Comparison of ENCODE assay signal across 8 mouse cellular contexts in genomic region chr14:122912137-122912536, GRCm38 (mm10). TPM values are rescaled to one million over a fixed set of nuclear protein-coding genes. Genes with fewer than 3 reads are reported as not detected.
DNase-seq lines count a peak whose midpoint lies in the region; ATAC-seq and TF ChIP-seq lines count a peak whose summit lies in the region.

No protein-coding gene starts in this region.

- 0 out of 2 replicates have a peak, but pooled peaks cover 5% of the 10 kb centered on the region for H3K4me1 ChIP-seq in heart, embryonic 10.5 days
- H3K4me1 ChIP-seq in forebrain, embryonic 11.5 days (replicated peaks; ENCODE audit: control insufficient read depth, insufficient read depth, low read length), result peaks cover 4% of the 10 kb centered on the region; the same call in 1 of the 2 replicates
- H3K4me1 ChIP-seq in liver, embryonic 13.5 days (replicated peaks), result peaks cover 14% of the 10 kb centered on the region; the same call in 1 of the 2 replicates
- no peaks in the 10 kb centered on the region; the same call in 1 of the 2 replicates for H3K4me1 ChIP-seq in thymus, adult 2 months (replicated peaks; ENCODE audit: control insufficient read depth, insufficient read depth, low read length)

- no peak for DNase-seq in heart, embryonic 10.5 days (ENCODE audit: low spot score)
- DNase-seq in heart, postnatal 4 days, result no peak
- peak; percentile 58 for DNase-seq in A20 (ENCODE audit: low read depth, low spot score)
- no peak for DNase-seq in forebrain, embryonic 11.5 days (ENCODE audit: low spot score)
- no peak for DNase-seq in liver, embryonic 13.5 days
- DNase-seq in thymus, adult 2 months, result no peak
- DNase-seq in layer of hippocampus, postnatal 36 days, result no peak
- DNase-seq in embryo, embryonic 10 days (ENCODE audit: low spot score), result no peak

- no peaks in the 10 kb centered on the region for H3K27me3 ChIP-seq in heart, embryonic 10.5 days (ENCODE audit: insufficient read depth, poor library complexity, severe bottlenecking)
- H3K27me3 ChIP-seq in forebrain, embryonic 11.5 days (ENCODE audit: control insufficient read depth, insufficient read depth, low read length), result no peaks in the 10 kb centered on the region
- no peaks in the 10 kb centered on the region for H3K27me3 ChIP-seq in liver, embryonic 13.5 days
- no peaks in the 10 kb centered on the region for H3K27me3 ChIP-seq in thymus, adult 2 months (ENCODE audit: control insufficient read depth, insufficient read depth, low read length)

- H3K4me3 ChIP-seq in heart, embryonic 10.5 days, result peak overlapping the region; percentile 84
- peak overlapping the region; percentile 64; the same call in 1 of the 2 replicates for H3K4me3 ChIP-seq in forebrain, embryonic 11.5 days (ENCODE audit: low read depth, low read length)
- peak overlapping the region; percentile 75 for H3K4me3 ChIP-seq in liver, embryonic 13.5 days (replicated peaks)
- no peak overlapping the region for H3K4me3 ChIP-seq in thymus, adult 2 months (ENCODE audit: control insufficient read depth, insufficient read depth, low read length)

- H3K9me3 ChIP-seq in heart, embryonic 10.5 days, result 0 out of 2 replicates have a peak, but pooled peaks cover under 1% of the 10 kb centered on the region
- H3K9me3 ChIP-seq in forebrain, embryonic 11.5 days (ENCODE audit: control insufficient read depth, low read length), result no peaks in the 10 kb centered on the region
- no peaks in the 10 kb centered on the region for H3K9me3 ChIP-seq in liver, embryonic 13.5 days (replicated peaks)

- H3K4me2 ChIP-seq in forebrain, embryonic 11.5 days (ENCODE audit: low read depth, low read length, severe bottlenecking), result peak overlapping the region; percentile 93
- H3K4me2 ChIP-seq in liver, embryonic 13.5 days, result peak overlapping the region; percentile 83

- TF ChIP-seq CTCF in thymus, adult 2 months (IDR thresholded peaks at IDR 0.05; ENCODE audit: borderline replicate concordance, control insufficient read depth, extremely low read depth, insufficient read depth, low read length, poor library complexity), result no peak

- no peak overlapping the region for H3K9ac ChIP-seq in forebrain, embryonic 11.5 days (ENCODE audit: low read length)
- peak overlapping the region; percentile 79 for H3K9ac ChIP-seq in liver, embryonic 13.5 days

- ATAC-seq in forebrain, embryonic 11.5 days (replicated peaks; ENCODE audit: low FRiP score), result no peak
- no peak for ATAC-seq in liver, embryonic 13.5 days (ENCODE audit: low read depth)

- no peak for TF ChIP-seq POLR2A in thymus, adult 2 months (IDR thresholded peaks at IDR 0.05; ENCODE audit: control insufficient read depth, extremely low read depth, insufficient read depth, low read length, poor library complexity)

- H3K27ac ChIP-seq in heart, embryonic 10.5 days, result peak overlapping the region; percentile 92
- no peak overlapping the region for H3K27ac ChIP-seq in forebrain, embryonic 11.5 days (ENCODE audit: low read depth, low read length)
- no peak overlapping the region for H3K27ac ChIP-seq in liver, embryonic 13.5 days
- H3K27ac ChIP-seq in thymus, adult 2 months (ENCODE audit: control insufficient read depth, insufficient read depth, low read length), result no peak overlapping the region

- H3K36me3 ChIP-seq in heart, embryonic 10.5 days, result 0 out of 2 replicates have a peak, but pooled peaks cover 10% of the 10 kb centered on the region
- H3K36me3 ChIP-seq in forebrain, embryonic 11.5 days (ENCODE audit: control insufficient read depth, insufficient read depth, low read length), result no peaks in the 10 kb centered on the region
- no peaks in the 10 kb centered on the region for H3K36me3 ChIP-seq in liver, embryonic 13.5 days
- no peaks in the 10 kb centered on the region for H3K36me3 ChIP-seq in thymus, adult 2 months (ENCODE audit: control insufficient read depth, insufficient read depth, low read length)

- WGBS in heart, embryonic 10.5 days, result 50% methylated on average over 1 of the region's 1 CpGs
- WGBS in forebrain, embryonic 11.5 days, result 53% methylated on average over 1 of the region's 1 CpGs
- 56% methylated on average over 1 of the region's 1 CpGs for WGBS in liver, embryonic 13.5 days (ENCODE audit: insufficient replicate concordance)
- 77% methylated on average over 1 of the region's 1 CpGs for WGBS in thymus, adult 2 months

RNA-seq across cellular contexts. Expression of gene Ggact, which starts 1.4 kb away (rescaled TPM):
- 10.8 and 11.0 TPM in 2 replicates for polyA plus RNA-seq in heart, embryonic 10.5 days (2016; fragmentation: Nextera tagmentation; extraction: Ambion mirVana)
- 10 to 100 TPM; 21.0 to 23.6 TPM for total RNA-seq in heart, postnatal 4 days (2021)
- 5.9 and 6.5 TPM in 2 replicates for polyA plus RNA-seq in forebrain, embryonic 11.5 days (2014; fragmentation: Nextera tagmentation; extraction: Ambion mirVana)
- polyA plus RNA-seq in liver, embryonic 13.5 days (2015; fragmentation: Nextera tagmentation; extraction: Ambion mirVana), result 16.0 and 20.7 TPM in 2 replicates
- 29.2 and 29.4 TPM in 2 replicates for polyA plus RNA-seq in thymus, adult 2 months (2012; rRNA removed)
- total RNA-seq in layer of hippocampus, postnatal 36 days (2021), result 10 to 100 TPM; 27.4 to 36.3 TPM
